Mouse (Mus musculus): ENCODE data around the gene Kcnip1. TPM values are rescaled to one million over a fixed set of nuclear protein-coding genes. Genes with fewer than 3 reads are reported as not detected.

The Kcnip1 gene
- total and polyA plus RNA-seq, 3 experiments: 0.04 to 0.17 TPM; not detected in 1

DNA sequence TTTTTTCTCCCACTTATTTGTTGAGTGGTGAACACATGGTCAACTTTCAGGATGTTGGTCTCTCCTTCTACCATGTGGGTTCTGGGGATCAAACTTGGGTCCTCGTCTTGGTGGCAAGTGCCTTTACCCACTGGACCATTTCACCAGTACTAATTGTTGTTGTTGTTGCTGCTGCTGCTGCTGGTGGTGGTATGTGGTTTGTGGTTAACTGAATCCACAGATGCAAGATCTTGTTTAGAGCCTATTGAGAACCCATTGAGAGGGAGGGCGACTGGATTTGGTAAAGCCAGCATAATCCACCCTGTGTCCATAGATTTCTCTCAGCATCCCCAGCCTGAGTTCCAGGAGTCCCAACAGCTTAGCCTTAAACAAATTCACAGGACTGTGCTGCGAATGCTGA is 7.5 kb upstream of the Kcnip1 start:
- H3K27ac ChIP-seq (ENCODE audit: insufficient read depth, low read depth): no peak overlapping the region
- dilution Hi-C loops (cut with MboI; ENCODE audit: extremely low pct_ligation_motif_present, extremely low pct_unique_long_range_greater_than_20kb, low sequenced_read_pairs) (no loop called here), in situ Hi-C loops (cut with MboI; ENCODE audit: low pct_ligation_motif_present, low pct_unique_long_range_greater_than_20kb, low sequenced_read_pairs) (loop anchor here (10.0 kb wide), 1 partner anchor 74 kb away; no protein-coding TSS in a partner anchor)
- H3K4me3 ChIP-seq (replicated peaks in 1 of 3; ENCODE audit: low read depth in 2 of 3, low read length in 2 of 3, poor library complexity in 1 of 3): no peak overlapping the region
- H3K4me2 ChIP-seq (ENCODE audit: insufficient read depth, low read depth, poor library complexity, severe bottlenecking): no peak overlapping the region
- H3K79me2 ChIP-seq (replicated peaks; ENCODE audit: control insufficient read depth, extremely low read depth, insufficient read depth, poor library complexity, severe bottlenecking): no peaks in the 10 kb centered on the region
- H3K9ac ChIP-seq (ENCODE audit: insufficient read depth, low read depth): no peak overlapping the region
- TF ChIP-seq MAFK (IDR thresholded peaks at IDR 0.05; ENCODE audit: insufficient replicate concordance, low read length): no peak
- TF ChIP-seq MAX (IDR thresholded peaks at IDR 0.05; ENCODE audit: low read length): no peak
- no peak for TF ChIP-seq TBP (conservative IDR thresholded peaks at IDR 0.05; ENCODE audit: low read depth, low read length)
- TF ChIP-seq MYC (IDR thresholded peaks at IDR 0.05; ENCODE audit: low read depth, low read length): no peak
- TF ChIP-seq CHD1 (IDR thresholded peaks at IDR 0.05; ENCODE audit: low read depth, low read length): no peak
- TF ChIP-seq USF1 (IDR thresholded peaks at IDR 0.05; ENCODE audit: low read depth, low read length): no peak
- TF ChIP-seq PAX5 (IDR thresholded peaks at IDR 0.05; ENCODE audit: low read length): no peak
- no peak for TF ChIP-seq MXI1 (IDR thresholded peaks at IDR 0.05; ENCODE audit: low read depth, low read length)
- TF ChIP-seq CHD2 (IDR thresholded peaks at IDR 0.05; ENCODE audit: low read length): no peak
- TF ChIP-seq BHLHE40 (IDR thresholded peaks at IDR 0.05; ENCODE audit: low read depth, low read length): no peak
- no peak for TF ChIP-seq EP300 (IDR thresholded peaks at IDR 0.05; ENCODE audit: low read length)
- peaks cover 0 to 43% of the 10 kb centered on the region in 2 experiments; a peak in 2 of 4 replicates for H3K4me1 ChIP-seq (ENCODE audit: control insufficient read depth in 1 of 2, insufficient read depth in 2 of 2)
- H3K27me3 ChIP-seq (replicated peaks): no peaks in the 10 kb centered on the region
- no peaks in the 10 kb centered on the region for H3K36me3 ChIP-seq (replicated peaks in 1 of 2; ENCODE audit: control insufficient read depth in 1 of 2, insufficient read depth in 1 of 2, low read length in 1 of 2)
- no peak for DNase-seq (ENCODE audit: extremely low read depth)
- H3K9me3 ChIP-seq (replicated peaks; ENCODE audit: low read length): no peaks in the 10 kb centered on the region

- H3K36me3 ChIP-seq (replicated peaks in 1 of 2; ENCODE audit: control insufficient read depth in 1 of 2, insufficient read depth in 1 of 2, low read length in 1 of 2): no peaks in the 10 kb centered on the region
- no peaks in the 10 kb centered on the region for H3K27me3 ChIP-seq (replicated peaks)
- peaks cover 0 to 34% of the 10 kb centered on the region in 2 experiments; a peak in 2 of 4 replicates for H3K4me1 ChIP-seq (ENCODE audit: control insufficient read depth in 1 of 2, insufficient read depth in 2 of 2)
- H3K27ac ChIP-seq (ENCODE audit: insufficient read depth, low read depth): no peak overlapping the region
- no peak overlapping the region for H3K4me2 ChIP-seq (ENCODE audit: insufficient read depth, low read depth, poor library complexity, severe bottlenecking)
- dilution Hi-C loops (cut with MboI; ENCODE audit: extremely low pct_ligation_motif_present, extremely low pct_unique_long_range_greater_than_20kb, low sequenced_read_pairs): no loop called here
- no peaks in the 10 kb centered on the region for H3K9me3 ChIP-seq (replicated peaks; ENCODE audit: low read length)
- in situ Hi-C loops (cut with MboI; ENCODE audit: low pct_ligation_motif_present, low pct_unique_long_range_greater_than_20kb, low sequenced_read_pairs): no loop called here
- TF ChIP-seq NRF1 (IDR thresholded peaks at IDR 0.05; ENCODE audit: low read depth, low read length) (no peak), MEF2A (IDR thresholded peaks at IDR 0.05; ENCODE audit: borderline replicate concordance, low read depth, low read length) (no peak), UBTF (IDR thresholded peaks at IDR 0.05; ENCODE audit: low read depth, low read length) (no peak), ZNF384 (IDR thresholded peaks at IDR 0.05; ENCODE audit: low read depth, low read length) (no peak), GABPA (IDR thresholded peaks at IDR 0.05; ENCODE audit: insufficient replicate concordance, low read depth, low read length) (no peak), MAX (IDR thresholded peaks at IDR 0.05; ENCODE audit: low read length) (no peak), ETS1 (conservative IDR thresholded peaks at IDR 0.05; ENCODE audit: low read depth, low read length) (no peak), E2F4 (IDR thresholded peaks at IDR 0.05; ENCODE audit: insufficient replicate concordance, low read depth, low read length) (no peak), RCOR1 (conservative IDR thresholded peaks at IDR 0.05; ENCODE audit: low read depth, low read length) (no peak), KAT2A (IDR thresholded peaks at IDR 0.05; ENCODE audit: insufficient replicate concordance, low read length) (no peak), POLR2A (IDR thresholded peaks at IDR 0.05; ENCODE audit: low read depth, low read length) (no peak), CHD1 (IDR thresholded peaks at IDR 0.05; ENCODE audit: low read depth, low read length) (no peak), JUN (IDR thresholded peaks at IDR 0.05; ENCODE audit: insufficient read depth, low read depth, low read length) (no peak), TCF12 (IDR thresholded peaks at IDR 0.05; ENCODE audit: low read depth, low read length) (no peak), MAFK (IDR thresholded peaks at IDR 0.05; ENCODE audit: insufficient replicate concordance, low read length) (no peak), USF2 (conservative IDR thresholded peaks at IDR 0.05; ENCODE audit: low read depth, low read length) (no peak), EP300 (IDR thresholded peaks at IDR 0.05; ENCODE audit: low read length) (no peak)
- DNase-seq (ENCODE audit: extremely low read depth): no peak
- H3K4me3 ChIP-seq (replicated peaks in 1 of 3; ENCODE audit: low read depth in 2 of 3, low read length in 2 of 3, poor library complexity in 1 of 3): no peak overlapping the region
- no peak overlapping the region for H3K9ac ChIP-seq (ENCODE audit: insufficient read depth, low read depth)
- H3K79me2 ChIP-seq (replicated peaks; ENCODE audit: control insufficient read depth, extremely low read depth, insufficient read depth, poor library complexity, severe bottlenecking): no peaks in the 10 kb centered on the region
These were observed 5.3 kb upstream of the Kcnip1 start for GRCm38 (mm10) chr11:33998244-33998643.
